Mouse (Mus musculus): ENCODE measurements at regions not wholly inside any gene's neighbourhood (a gene's known extent, or its start where the extent isn't known, plus 50 kb on each side); places are given as distances from the start of the nearest gene placed in this dataset.

- no peak for ATAC-seq
These were observed 141.1 kb upstream of the Fndc3a start for GRCm38 (mm10) chr14:72850884-72851283.

- ATAC-seq = no peak
These were observed 138.6 kb upstream of the Fndc3a start for GRCm38 (mm10) chr14:72848271-72848955.

- ATAC-seq = no peak
These were observed 137.7 kb upstream of the Fndc3a start for GRCm38 (mm10) chr14:72847466-72847865.

GRCm38 (mm10) chr14:72845621-72846440 lies 136.0 kb upstream of the Fndc3a start:
- ATAC-seq = no peak

GRCm38 (mm10) chr14:72844753-72845369 lies 135.1 kb upstream of the Fndc3a start:
- no peak for ATAC-seq

GRCm38 (mm10) chr14:72841753-72842152 lies 131.9 kb upstream of the Fndc3a start:
- ATAC-seq = no peak

GRCm38 (mm10) chr14:72835158-72835557 lies 125.4 kb upstream of the Fndc3a start:
- no peak for ATAC-seq

- ATAC-seq = no peak
These were observed 119.5 kb upstream of the Fndc3a start for GRCm38 (mm10) chr14:72829261-72829660.

GRCm38 (mm10) chr14:72825549-72825948 lies 115.7 kb upstream of the Fndc3a start:
- no peak for ATAC-seq

GRCm38 (mm10) chr14:72822231-72822615 lies 112.4 kb upstream of the Fndc3a start:
- peak; percentile 86 for ATAC-seq

GRCm38 (mm10) chr14:72821517-72822230 lies 111.9 kb upstream of the Fndc3a start:
- peak; percentile 43 for ATAC-seq

GRCm38 (mm10) chr14:72819037-72819436 lies 109.2 kb upstream of the Fndc3a start:
- no peak for ATAC-seq

- ATAC-seq = no peak
These were observed 108.0 kb upstream of the Fndc3a start for GRCm38 (mm10) chr14:72817764-72818163.

GRCm38 (mm10) chr14:72816847-72817246 lies 107.0 kb upstream of the Fndc3a start:
- ATAC-seq = no peak

GRCm38 (mm10) chr14:72809138-72809537 lies 99.3 kb upstream of the Fndc3a start:
- no peak for ATAC-seq

GRCm38 (mm10) chr14:72807947-72808346 lies 98.1 kb upstream of the Fndc3a start:
- ATAC-seq = no peak

- no peak for ATAC-seq
These were observed 97.5 kb upstream of the Fndc3a start for GRCm38 (mm10) chr14:72807286-72807685.

- no peak for ATAC-seq
These were observed 96.8 kb upstream of the Fndc3a start for GRCm38 (mm10) chr14:72806598-72806997.

- no peak for ATAC-seq
These were observed 93.8 kb upstream of the Fndc3a start for GRCm38 (mm10) chr14:72803579-72803978.

- no peak for ATAC-seq
These were observed 80.9 kb upstream of the Fndc3a start for GRCm38 (mm10) chr14:72790654-72791053.

- no peak for ATAC-seq
These were observed 77.1 kb upstream of the Fndc3a start for GRCm38 (mm10) chr14:72786929-72787328.

- no peak for ATAC-seq
These were observed 73.4 kb upstream of the Fndc3a start for GRCm38 (mm10) chr14:72783248-72783647.

- ATAC-seq = no peak
These were observed 69.6 kb upstream of the Fndc3a start for GRCm38 (mm10) chr14:72779446-72779845.

Measured in inflammation-experienced regulatory T-cells, adult 6 months (primary cell).